Mouse (Mus musculus) urinary bladder, adult 2 months (tissue): Measurements from ENCODE around the gene Noxo1. TPM values are rescaled to one million over a fixed set of nuclear protein-coding genes. Genes with fewer than 3 reads are reported as not detected.
"Not testable (repeated sequence)": the region's sequence is repeated elsewhere in the genome, so short reads cannot be mapped to it uniquely, and the experiment has no call there.

Experiments
- DNase-seq: peaks from one replicate; pipeline ENCODE4 v3.0.0; 2022; ENCODE audit warnings: low spot score
- polyA plus RNA-seq: library from polyadenylated mRNA; depleted of rRNA; stranded (reverse); fragments of >200 nt; gene quantifications from 2 replicates; pipeline ENCODE4 v1.2.3, GENCODE M21; 2012

Gene Noxo1
- polyA plus RNA-seq, 1 experiment, result 10.7 TPM

GRCm38 (mm10) chr17:24676877-24677276 lies 19.2 kb upstream of the Noxo1 start:
- DNase-seq, result no peak

GRCm38 (mm10) chr17:24677500-24678080 lies 18.4 kb upstream of the Noxo1 start:
- no peak for DNase-seq

GRCm38 (mm10) chr17:24686514-24686913 lies 9.5 kb upstream of the Noxo1 start:
- DNase-seq, result no peak

- no peak for DNase-seq
These were observed 8.9 kb upstream of the Noxo1 start for GRCm38 (mm10) chr17:24687146-24687595.

- DNase-seq, result no peak
These were observed 8.4 kb upstream of the Noxo1 start for GRCm38 (mm10) chr17:24687599-24687998.

- peak; percentile 18 for DNase-seq
These were observed 6.6 kb upstream of the Noxo1 start, which contains the start of gene Syngr3 for GRCm38 (mm10) chr17:24689251-24690081. Gene Syngr3 (minus strand): TSS chr17:24689955.

GRCm38 (mm10) chr17:24692385-24692784 lies 3.6 kb upstream of the Noxo1 start:
- peak; percentile 17 for DNase-seq

- no peak for DNase-seq
These were observed 566 bp upstream of the Noxo1 start for GRCm38 (mm10) chr17:24695326-24696010.

GRCm38 (mm10) chr17:24697985-24698384 lies 2.0 kb downstream of the Noxo1 start:
- DNase-seq, result no peak

- DNase-seq, result peak; percentile 17
These were observed 2.7 kb downstream of the Noxo1 start for GRCm38 (mm10) chr17:24698715-24699114.

- peak; percentile 13 for DNase-seq
These were observed 3.4 kb downstream of the Noxo1 start for GRCm38 (mm10) chr17:24699473-24699872.

- peak; percentile 15 for DNase-seq
These were observed 5.2 kb downstream of the Noxo1 start for GRCm38 (mm10) chr17:24701251-24701650.

- DNase-seq, result no peak
These were observed 9.8 kb downstream of the Noxo1 start for GRCm38 (mm10) chr17:24705821-24706220.

- peak; percentile 86 for DNase-seq
These were observed 11.2 kb downstream of the Noxo1 start, which contains the start of gene Tbl3 for GRCm38 (mm10) chr17:24706982-24707800. Gene Tbl3 (minus strand): TSS chr17:24707660.

- DNase-seq, result no peak
These were observed 11.9 kb downstream of the Noxo1 start for GRCm38 (mm10) chr17:24707801-24708425.

- DNase-seq, result no peak
These were observed 12.6 kb downstream of the Noxo1 start for GRCm38 (mm10) chr17:24708646-24709045.

GRCm38 (mm10) chr17:24715556-24715955 lies 19.5 kb downstream of the Noxo1 start:
- DNase-seq, result no peak

- DNase-seq, result no peak
These were observed 20.2 kb downstream of the Noxo1 start for GRCm38 (mm10) chr17:24716166-24716682.

- DNase-seq, result no peak
These were observed 21.9 kb downstream of the Noxo1 start, which contains the start of the genes Rnf151 and Rps2 for GRCm38 (mm10) chr17:24717943-24718342. Gene Rnf151 (minus strand): TSS chr17:24718063. Gene Rps2 (plus strand): TSS chr17:24718116.

GRCm38 (mm10) chr17:24718938-24719337 lies 22.9 kb downstream of the Noxo1 start:
- not testable (repeated sequence) for DNase-seq
